Mouse (Mus musculus) hindbrain, embryonic 11.5 days (tissue): Measurements from ENCODE around the gene Ddx28. TPM values are rescaled to one million over a fixed set of nuclear protein-coding genes. Genes with fewer than 3 reads are reported as not detected.

Experiments used
- ATAC-seq: fragments of 200-750 bp; cut with Nextera tagmentation; 2 replicates; pipeline ENCODE4 v1.8.0; 2017; ENCODE audit warnings: mild to moderate bottlenecking, moderate TSS enrichment, moderate library complexity; ENCODE audit not compliant: low FRiP score
- DNase-seq: peaks from one replicate; pipeline ENCODE4 v3.0.0-alpha.2; 2015; ENCODE audit warnings: low spot score
- H3K27ac ChIP-seq: fragments of 300-500 bp; sonication (generic); 2 replicates; pipeline ENCODE4 v1.5.1; 2014; ENCODE audit warnings: mild to moderate bottlenecking, low read depth, low read length
- H3K27me3 ChIP-seq: fragments of 300-500 bp; sonication (generic); 2 replicates; pipeline ENCODE4 v1.6.1; 2014; ENCODE audit warnings: mild to moderate bottlenecking, low read length, moderate library complexity, mixed read lengths; ENCODE audit not compliant: control insufficient read depth, insufficient read depth
- H3K36me3 ChIP-seq: fragments of 300-500 bp; sonication (generic); 2 replicates; pipeline ENCODE4 v1.6.1; 2014; ENCODE audit warnings: mild to moderate bottlenecking, low read length, moderate library complexity, mixed read lengths; ENCODE audit not compliant: control insufficient read depth, insufficient read depth
- H3K4me1 ChIP-seq: fragments of 300-500 bp; sonication (generic); replicated peaks from 2 replicates; pipeline ENCODE4 v1.6.1; 2014; ENCODE audit warnings: low read length, mixed read lengths; ENCODE audit not compliant: control insufficient read depth, insufficient read depth
- H3K4me2 ChIP-seq: fragments of 300-500 bp; sonication (generic); replicated peaks from 2 replicates; pipeline ENCODE4 v1.6.1; 2014; ENCODE audit warnings: mild to moderate bottlenecking, low read depth, low read length
- H3K4me3 ChIP-seq: fragments of 300-500 bp; sonication (generic); 2 replicates; pipeline ENCODE4 v1.5.1; 2014; ENCODE audit warnings: low read depth, low read length
- H3K9ac ChIP-seq: fragments of 300-500 bp; sonication (generic); 2 replicates; pipeline ENCODE4 v1.6.1; 2014; ENCODE audit warnings: low read depth, low read length
- H3K9me3 ChIP-seq: fragments of 300-500 bp; sonication (generic); 2 replicates; pipeline ENCODE4 v1.6.1; 2016; ENCODE audit warnings: low read length; ENCODE audit not compliant: control insufficient read depth
- WGBS: fragments of 180-500 bp; shearing (Covaris S2); extraction: QIAGEN DNeasy Blood & Tissue Kit; methylation state at CpG from one replicate; pipeline ENCODE4 v1.1.7; 2014; 5-methylcytosine and 5-hydroxymethylcytosine counted together
- polyA plus RNA-seq: library from polyadenylated mRNA; unstranded; fragments of >200 nt; fragmentation: Nextera tagmentation; extraction: Ambion mirVana; gene quantifications from 2 replicates; pipeline ENCODE4 v1.2.1, GENCODE M21; 2014

Gene Ddx28
- 21.2 and 21.3 TPM in 2 replicates for polyA plus RNA-seq

DNA sequence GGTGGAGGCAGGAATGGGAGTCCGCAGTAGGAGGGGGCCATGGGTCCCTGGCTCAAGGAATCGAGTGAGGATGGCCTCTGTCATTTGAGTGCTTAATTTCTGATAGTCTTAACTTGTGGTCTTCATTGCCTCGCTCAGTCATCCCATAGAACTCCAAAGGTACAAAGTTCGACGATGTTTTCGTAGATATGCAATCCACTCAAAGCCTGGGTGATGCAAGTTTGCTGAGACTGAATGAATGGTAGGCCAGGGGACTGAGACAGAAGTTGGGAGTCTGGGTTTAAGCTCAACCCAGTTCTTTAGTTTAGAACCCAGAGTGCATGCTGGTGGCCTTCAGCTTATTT lies at the start of gene Ddx28:
TSS of gene Ddx28 (minus strand) at position 240 of the 344 bp plus-strand sequence.
- DNase-seq (no peak), ATAC-seq (no peak)
- H3K27me3 ChIP-seq = no peaks in the 10 kb centered on the region
- peak within 1 kb of the TSS; percentile 93 for H3K4me2 ChIP-seq
- H3K36me3 ChIP-seq = no peaks in the 10 kb centered on the region
- 3% methylated on average over 6 of the region's 6 CpGs for WGBS
- peak within 1 kb of the TSS; percentile 94 for H3K4me3 ChIP-seq
- peak within 1 kb of the TSS; percentile 90 for H3K9ac ChIP-seq
- H3K4me1 ChIP-seq = peaks cover 6% of the 10 kb centered on the region; the same call in 1 of the 2 replicates
- H3K27ac ChIP-seq = no peak within 1 kb of the TSS
- H3K9me3 ChIP-seq = no peaks in the 10 kb centered on the region

DNA sequence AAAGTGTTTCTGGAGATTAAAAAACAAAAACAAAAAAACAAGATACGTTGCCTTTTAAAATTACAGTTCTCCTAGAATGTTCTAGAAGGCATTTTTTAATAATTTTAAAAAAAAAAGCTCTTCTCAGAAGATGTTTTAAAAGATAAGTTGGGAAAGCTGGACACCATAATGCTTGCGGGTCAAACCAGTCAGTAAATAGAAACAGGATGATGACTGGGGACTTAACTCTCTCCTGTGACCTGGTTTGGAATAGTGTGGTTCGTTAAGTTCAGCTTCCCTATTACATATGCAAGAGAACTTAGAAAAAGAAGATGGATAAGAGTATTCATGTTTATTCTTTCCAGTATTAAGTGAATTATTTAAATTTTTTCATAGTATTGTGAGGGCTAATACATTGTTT lies 48.8 kb upstream of the Ddx28 start:
- Histone ChIP-seq H3K27ac (no peak overlapping the region), H3K4me3 (peak overlapping the region; percentile 90), H3K4me1 (no peaks in the 10 kb centered on the region), H3K27me3 (no peaks in the 10 kb centered on the region), H3K36me3 (no peaks in the 10 kb centered on the region), H3K9ac (no peak overlapping the region; the same call in 1 of the 2 replicates), H3K4me2 (peak overlapping the region; percentile 76), H3K9me3 (no peaks in the 10 kb centered on the region)
- no peak for ATAC-seq
- 5% methylated on average over 3 of the region's 3 CpGs for WGBS
- DNase-seq = peak; percentile 4

DNA sequence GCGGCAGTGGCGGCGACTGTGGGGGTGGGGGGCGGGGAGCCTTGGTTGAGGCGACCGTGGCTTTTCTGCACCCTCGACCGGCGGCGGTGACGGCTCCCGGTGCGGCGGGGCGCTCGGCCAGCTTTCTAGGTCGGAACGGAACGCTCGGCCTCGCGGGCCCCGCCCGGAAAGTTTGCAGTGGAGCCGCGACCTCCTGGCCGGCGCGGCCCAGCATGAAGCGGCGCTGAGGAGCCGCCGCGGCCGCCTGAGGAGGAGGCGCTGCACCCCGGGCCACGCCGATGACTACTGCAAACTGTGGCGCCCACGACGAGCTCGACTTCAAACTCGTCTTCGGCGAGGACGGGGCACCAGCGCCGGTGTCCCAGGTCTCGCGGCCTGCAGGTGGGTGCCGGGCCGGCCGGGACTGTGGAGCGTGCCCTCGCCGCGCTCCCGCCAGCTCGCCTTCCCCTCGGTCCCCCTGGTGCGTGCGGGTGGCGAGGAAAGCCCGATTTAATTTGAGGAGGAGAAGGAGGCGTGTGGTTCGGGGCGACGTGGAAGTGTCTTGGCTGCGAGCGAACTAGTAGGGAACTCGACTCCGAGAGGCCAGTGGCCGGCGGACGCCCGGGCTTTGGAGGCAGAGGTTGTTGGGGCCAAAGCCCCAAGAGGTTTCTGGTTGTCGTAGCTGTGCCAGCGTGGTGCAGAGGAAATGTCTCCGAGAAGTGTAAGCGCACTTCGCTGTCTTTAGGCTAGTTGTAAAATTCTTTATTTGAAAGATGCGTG lies 48.1 kb upstream of the Ddx28 start:
- Histone ChIP-seq H3K4me2 (peak overlapping the region; percentile 76), H3K4me3 (peak overlapping the region; percentile 90), H3K36me3 (no peaks in the 10 kb centered on the region), H3K9ac (peak overlapping the region; percentile 83), H3K4me1 (no peaks in the 10 kb centered on the region), H3K27ac (peak overlapping the region; percentile 89), H3K9me3 (no peaks in the 10 kb centered on the region), H3K27me3 (no peaks in the 10 kb centered on the region)
- peak; percentile 89 for ATAC-seq
- under 1% methylated on average over 53 of the region's 83 CpGs for WGBS
- peak; percentile 77 for DNase-seq

DNA sequence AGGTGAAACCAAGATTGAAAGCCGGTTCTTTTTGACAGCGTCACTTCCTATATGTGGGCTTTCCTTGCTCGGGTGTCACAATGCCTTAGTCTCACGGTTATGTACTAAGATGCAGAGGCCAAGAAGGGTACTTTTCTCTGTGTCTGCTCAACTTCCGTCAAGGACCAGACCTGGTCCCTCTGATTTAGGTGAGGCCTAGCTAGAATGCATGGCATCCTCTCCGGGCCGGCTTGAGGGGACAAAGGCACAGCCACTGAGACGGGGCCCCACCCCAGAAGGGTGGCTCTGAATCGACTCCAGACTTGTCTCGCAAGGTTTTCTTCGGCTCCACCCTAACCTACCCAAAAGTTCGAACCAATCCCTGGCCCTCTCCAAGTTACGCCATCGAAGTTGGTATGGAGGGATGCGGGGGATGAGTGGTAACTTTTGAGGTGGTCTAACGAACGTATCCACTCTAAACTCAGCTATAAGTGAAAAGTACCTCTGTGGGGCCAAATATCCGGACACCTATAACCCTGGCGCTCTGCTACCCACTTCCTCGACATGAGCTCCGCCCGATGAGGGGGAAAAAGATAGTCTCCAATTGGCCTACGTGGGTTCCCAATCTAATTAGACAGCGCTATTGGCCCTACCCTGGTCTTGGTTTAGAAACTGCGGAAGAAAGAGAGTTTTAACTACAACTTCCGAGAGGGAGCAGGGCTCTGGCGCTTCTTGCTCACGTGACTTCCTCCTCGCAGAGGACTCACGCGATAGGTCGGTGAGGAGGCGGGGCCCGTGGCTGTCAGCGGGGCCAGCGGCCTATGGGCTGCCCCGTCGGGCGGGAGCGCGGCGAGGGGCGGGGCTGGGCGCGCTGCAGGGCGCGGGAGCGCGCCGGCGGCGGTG lies 47.3 kb upstream of the Ddx28 start, which contains the start of gene Nfatc3:
TSS of gene Nfatc3 (plus strand) at position 110 of the 882 bp plus-strand sequence.
- peak within 1 kb of the TSS; percentile 90 for H3K4me3 ChIP-seq
- H3K4me1 ChIP-seq = no peaks in the 10 kb centered on the region
- ATAC-seq (peak; percentile 98), DNase-seq (peak; percentile 96)
- H3K4me2 ChIP-seq = peak within 1 kb of the TSS; percentile 76
- no peaks in the 10 kb centered on the region for H3K27me3 ChIP-seq
- 2% methylated on average over 42 of the region's 52 CpGs for WGBS
- no peaks in the 10 kb centered on the region for H3K9me3 ChIP-seq
- no peaks in the 10 kb centered on the region for H3K36me3 ChIP-seq
- H3K27ac ChIP-seq = peak within 1 kb of the TSS; percentile 89
- peak within 1 kb of the TSS; percentile 83 for H3K9ac ChIP-seq

GRCm38 (mm10) chr8:106056455-106056982 lies 44.8 kb upstream of the Ddx28 start:
- H3K4me2 ChIP-seq = no peak overlapping the region
- WGBS = 87% methylated on average over 4 of the region's 4 CpGs
- H3K36me3 ChIP-seq = no peaks in the 10 kb centered on the region
- no peaks in the 10 kb centered on the region for H3K4me1 ChIP-seq
- DNase-seq (no peak), ATAC-seq (no peak)
- H3K27ac ChIP-seq = no peak overlapping the region
- H3K9me3 ChIP-seq = no peaks in the 10 kb centered on the region
- H3K27me3 ChIP-seq = no peaks in the 10 kb centered on the region
- H3K4me3 ChIP-seq = no peak overlapping the region
- no peak overlapping the region for H3K9ac ChIP-seq

DNA sequence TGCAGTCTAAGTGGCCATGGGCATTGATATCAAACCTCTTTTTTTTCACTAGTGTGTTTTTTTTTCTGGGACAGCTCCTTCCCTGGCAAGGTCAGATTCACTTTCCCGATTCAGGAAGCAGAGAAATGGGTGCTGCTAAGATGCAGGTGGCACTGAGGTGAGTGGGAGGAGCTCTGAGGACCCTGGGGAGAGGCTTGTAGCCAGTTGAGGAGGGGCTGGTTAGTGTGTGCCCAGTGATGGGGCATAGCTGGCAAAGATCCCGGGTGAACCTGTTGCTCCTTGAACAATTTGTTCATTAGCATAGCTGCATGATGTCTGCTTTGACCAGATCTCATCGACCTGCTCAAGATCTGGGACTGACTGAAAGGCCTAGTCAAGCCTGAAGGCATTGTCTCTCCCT lies 43.4 kb upstream of the Ddx28 start:
- Histone ChIP-seq H3K9ac (no peak overlapping the region), H3K27ac (no peak overlapping the region), H3K9me3 (no peaks in the 10 kb centered on the region), H3K36me3 (no peaks in the 10 kb centered on the region), H3K4me1 (no peaks in the 10 kb centered on the region), H3K27me3 (no peaks in the 10 kb centered on the region), H3K4me3 (no peak overlapping the region), H3K4me2 (no peak overlapping the region)
- whole genome bisulfite sequencing = 55% methylated on average over 3 of the region's 3 CpGs
- ATAC-seq (no peak), DNase-seq (no peak)

- Histone ChIP-seq H3K4me3 (no peak overlapping the region), H3K27me3 (no peaks in the 10 kb centered on the region), H3K27ac (no peak overlapping the region), H3K9me3 (no peaks in the 10 kb centered on the region), H3K4me1 (no peaks in the 10 kb centered on the region), H3K4me2 (no peak overlapping the region), H3K9ac (no peak overlapping the region), H3K36me3 (no peaks in the 10 kb centered on the region)
- WGBS = 73% methylated on average over 6 of the region's 6 CpGs
- no peak for ATAC-seq
- no peak for DNase-seq
Observed at GRCm38 (mm10) chr8:106054190-106054811, 42.6 kb upstream of the Ddx28 start.

- H3K4me2 ChIP-seq = no peak overlapping the region
- no peak overlapping the region for H3K9ac ChIP-seq
- no peaks in the 10 kb centered on the region for H3K27me3 ChIP-seq
- ATAC-seq (no peak), DNase-seq (no peak)
- no peaks in the 10 kb centered on the region for H3K36me3 ChIP-seq
- no peak overlapping the region for H3K4me3 ChIP-seq
- H3K4me1 ChIP-seq = no peaks in the 10 kb centered on the region
- H3K9me3 ChIP-seq = no peaks in the 10 kb centered on the region
- no peak overlapping the region for H3K27ac ChIP-seq
- WGBS = 90% methylated on average over 9 of the region's 9 CpGs
Observed at GRCm38 (mm10) chr8:106052510-106053089, 40.9 kb upstream of the Ddx28 start.
